Mouse (Mus musculus) kidney, adult 2 months (tissue): ENCODE measurements around the gene Megf11.

Experiments
- CTCF ChIP-seq: fragments of 200-500 bp; conservative IDR thresholded peaks from 2 replicates; pipeline ENCODE4 v1.5.1; 2011; ENCODE audit warnings: low read depth, mild to moderate bottlenecking, control low read depth, low read length, moderate library complexity, mixed read lengths; ENCODE audit not compliant: insufficient read depth, insufficient read length
- POLR2A ChIP-seq: fragments of 200-500 bp; IDR thresholded peaks from one replicate; pipeline ENCODE4 v1.6.1; 2011; ENCODE audit warnings: low read depth, low read length, control low read depth

GRCm38 (mm10) chr9:64571091-64571490 is 185.7 kb downstream of the Megf11 start:
- TF ChIP-seq CTCF = no peak
- no peak for TF ChIP-seq POLR2A
